In genomic region chr15:83112898-83113297, GRCm38 (mm10) we compare ENCODE assay signal across 8 mouse cellular contexts. TPM values are rescaled to one million over a fixed set of nuclear protein-coding genes. Genes with fewer than 3 reads are reported as not detected.
DNase-seq lines count a peak whose midpoint lies in the region; ATAC-seq and TF ChIP-seq lines count a peak whose summit lies in the region.

No protein-coding gene starts in this region.

- 12% methylated on average over 8 of the region's 11 CpGs for WGBS in forebrain, embryonic 10.5 days
- 9% methylated on average over 10 of the region's 11 CpGs for WGBS in heart, embryonic 15.5 days
- WGBS in kidney, postnatal 0 days: 4% methylated on average over 10 of the region's 11 CpGs
- 12% methylated on average over 10 of the region's 11 CpGs for WGBS in liver, postnatal 0 days (ENCODE audit: insufficient replicate concordance)
- 6% methylated on average over 11 of the region's 11 CpGs for WGBS in neural tube, embryonic 12.5 days

- peaks cover 29% of the 10 kb centered on the region for H3K4me1 ChIP-seq in forebrain, embryonic 10.5 days
- peaks cover 18% of the 10 kb centered on the region for H3K4me1 ChIP-seq in heart, embryonic 15.5 days (replicated peaks)
- H3K4me1 ChIP-seq in kidney, postnatal 0 days (replicated peaks; ENCODE audit: insufficient read depth, low read length): peaks cover 7% of the 10 kb centered on the region; the same call in 1 of the 2 replicates
- H3K4me1 ChIP-seq in liver, postnatal 0 days (ENCODE audit: insufficient read depth): peaks cover 3% of the 10 kb centered on the region
- peaks cover 20% of the 10 kb centered on the region for H3K4me1 ChIP-seq in neural tube, embryonic 12.5 days

- no peak overlapping the region for H3K27ac ChIP-seq in forebrain, embryonic 10.5 days
- no peak overlapping the region for H3K27ac ChIP-seq in heart, embryonic 15.5 days
- H3K27ac ChIP-seq in kidney, postnatal 0 days: no peak overlapping the region
- H3K27ac ChIP-seq in liver, postnatal 0 days (ENCODE audit: low read depth): no peak overlapping the region
- no peak overlapping the region for H3K27ac ChIP-seq in neural tube, embryonic 12.5 days

- no peak overlapping the region for H3K4me2 ChIP-seq in heart, embryonic 15.5 days
- no peak overlapping the region for H3K4me2 ChIP-seq in kidney, postnatal 0 days (ENCODE audit: low read length)
- H3K4me2 ChIP-seq in liver, postnatal 0 days (ENCODE audit: low read depth, low read length): no peak overlapping the region
- no peak overlapping the region for H3K4me2 ChIP-seq in neural tube, embryonic 12.5 days (replicated peaks)

- H3K36me3 ChIP-seq in forebrain, embryonic 10.5 days (replicated peaks): peaks cover 42% of the 10 kb centered on the region
- H3K36me3 ChIP-seq in heart, embryonic 15.5 days: peaks cover 29% of the 10 kb centered on the region
- H3K36me3 ChIP-seq in kidney, postnatal 0 days (ENCODE audit: insufficient read depth, low read length): peaks cover 13% of the 10 kb centered on the region
- peaks cover 19% of the 10 kb centered on the region for H3K36me3 ChIP-seq in liver, postnatal 0 days (replicated peaks; ENCODE audit: insufficient read depth, low read length)
- peaks cover 34% of the 10 kb centered on the region for H3K36me3 ChIP-seq in neural tube, embryonic 12.5 days

- H3K9ac ChIP-seq in heart, embryonic 15.5 days: no peak overlapping the region
- H3K9ac ChIP-seq in kidney, postnatal 0 days (ENCODE audit: low read depth, low read length): no peak overlapping the region
- H3K9ac ChIP-seq in liver, postnatal 0 days (replicated peaks): no peak overlapping the region
- no peak overlapping the region for H3K9ac ChIP-seq in neural tube, embryonic 12.5 days

- peak; percentile 45 for DNase-seq in 416B (ENCODE audit: low read depth)
- DNase-seq in adrenal gland, postnatal 10 days: peak; percentile 90
- DNase-seq in forebrain, embryonic 10.5 days (ENCODE audit: extremely low spot score, low spot score): peak; percentile 67
- DNase-seq in kidney, postnatal 0 days (ENCODE audit: low spot score): peak; percentile 81
- DNase-seq in liver, postnatal 0 days: peak; percentile 78
- peak; percentile 92 for DNase-seq in testis, postnatal 10 days (ENCODE audit: low spot score)

- peak; percentile 73 for ATAC-seq in heart, embryonic 15.5 days (replicated peaks; ENCODE audit: insufficient number of reproducible peaks, insufficient read depth, low FRiP score, low read depth)
- ATAC-seq in kidney, postnatal 0 days (replicated peaks; ENCODE audit: low FRiP score, low read depth): no peak; the same call in 1 of the 2 replicates
- ATAC-seq in liver, postnatal 0 days: peak; percentile 79
- ATAC-seq in neural tube, embryonic 12.5 days (ENCODE audit: low FRiP score, low read depth): peak; percentile 73

- no peak overlapping the region for H3K4me3 ChIP-seq in forebrain, embryonic 10.5 days
- no peak overlapping the region for H3K4me3 ChIP-seq in heart, embryonic 15.5 days
- no peak overlapping the region for H3K4me3 ChIP-seq in kidney, postnatal 0 days (replicated peaks; ENCODE audit: low read depth, low read length)
- H3K4me3 ChIP-seq in liver, postnatal 0 days (ENCODE audit: low read depth, low read length): no peak overlapping the region
- no peak overlapping the region for H3K4me3 ChIP-seq in neural tube, embryonic 12.5 days

- H3K27me3 ChIP-seq in forebrain, embryonic 10.5 days (ENCODE audit: poor library complexity, severe bottlenecking): no peaks in the 10 kb centered on the region
- no peaks in the 10 kb centered on the region for H3K27me3 ChIP-seq in heart, embryonic 15.5 days
- no peaks in the 10 kb centered on the region for H3K27me3 ChIP-seq in kidney, postnatal 0 days (ENCODE audit: insufficient read depth, low read length)
- H3K27me3 ChIP-seq in liver, postnatal 0 days (ENCODE audit: insufficient read depth, low read length): no peaks in the 10 kb centered on the region
- no peaks in the 10 kb centered on the region for H3K27me3 ChIP-seq in neural tube, embryonic 12.5 days (replicated peaks)

- H3K9me3 ChIP-seq in forebrain, embryonic 10.5 days: no peaks in the 10 kb centered on the region
- no peaks in the 10 kb centered on the region for H3K9me3 ChIP-seq in heart, embryonic 15.5 days (replicated peaks)
- H3K9me3 ChIP-seq in kidney, postnatal 0 days (replicated peaks; ENCODE audit: low read length): no peaks in the 10 kb centered on the region
- no peaks in the 10 kb centered on the region for H3K9me3 ChIP-seq in liver, postnatal 0 days (ENCODE audit: low read length)
- H3K9me3 ChIP-seq in neural tube, embryonic 12.5 days: no peaks in the 10 kb centered on the region

- TF ChIP-seq CTCF in kidney, postnatal 0 days (IDR thresholded peaks at IDR 0.05; ENCODE audit: low read depth): peak; percentile 81
- peak; percentile 76 for TF ChIP-seq CTCF in liver, postnatal 0 days (IDR thresholded peaks at IDR 0.05; ENCODE audit: low read depth)

- no peak for TF ChIP-seq EP300 in liver, postnatal 0 days (IDR thresholded peaks at IDR 0.05; ENCODE audit: low read depth)

RNA-seq across cellular contexts. Expression of gene Rrp7a, which starts 9.7 kb away (rescaled TPM):
- total RNA-seq in adrenal gland, postnatal 10 days (2021): 10 to 100 TPM; 75.1 to 75.6 TPM
- 81.9 and 86.5 TPM in 2 replicates for polyA plus RNA-seq in forebrain, embryonic 10.5 days (2016; fragmentation: Nextera tagmentation; extraction: Ambion mirVana)
- 35.0 and 42.6 TPM in 2 replicates for polyA plus RNA-seq in heart, embryonic 15.5 days (2015; fragmentation: Nextera tagmentation; extraction: Ambion mirVana)
- polyA plus RNA-seq in kidney, postnatal 0 days (2015; fragmentation: Nextera tagmentation; extraction: Ambion mirVana): 52.9 and 56.2 TPM in 2 replicates
- 15.2 and 16.0 TPM in 2 replicates for polyA plus RNA-seq in liver, postnatal 0 days (2015; fragmentation: Nextera tagmentation; extraction: Ambion mirVana)
- polyA plus RNA-seq in neural tube, embryonic 12.5 days (2016; fragmentation: Nextera tagmentation; extraction: Ambion mirVana): 57.5 and 61.1 TPM in 2 replicates

RNA-seq across cellular contexts. Expression of gene Serhl, which starts 23.6 kb away (rescaled TPM):
- 10 to 100 TPM; 71.2 to 89.2 TPM for total RNA-seq in adrenal gland, postnatal 10 days (2021)
- polyA plus RNA-seq in forebrain, embryonic 10.5 days (2016; fragmentation: Nextera tagmentation; extraction: Ambion mirVana): 49.7 and 51.8 TPM in 2 replicates
- polyA plus RNA-seq in heart, embryonic 15.5 days (2015; fragmentation: Nextera tagmentation; extraction: Ambion mirVana): 61.5 and 66.3 TPM in 2 replicates
- 76.5 and 83.5 TPM in 2 replicates for polyA plus RNA-seq in kidney, postnatal 0 days (2015; fragmentation: Nextera tagmentation; extraction: Ambion mirVana)
- 24.2 and 24.3 TPM in 2 replicates for polyA plus RNA-seq in liver, postnatal 0 days (2015; fragmentation: Nextera tagmentation; extraction: Ambion mirVana)
- 40.0 and 42.1 TPM in 2 replicates for polyA plus RNA-seq in neural tube, embryonic 12.5 days (2016; fragmentation: Nextera tagmentation; extraction: Ambion mirVana)

RNA-seq across cellular contexts. Expression of gene Poldip3, which starts 36.3 kb away (rescaled TPM):
- 10 to 100 TPM; 85.1 to 90.9 TPM for total RNA-seq in adrenal gland, postnatal 10 days (2021)
- 180 and 185 TPM in 2 replicates for polyA plus RNA-seq in forebrain, embryonic 10.5 days (2016; fragmentation: Nextera tagmentation; extraction: Ambion mirVana)
- 59.0 and 83.2 TPM in 2 replicates for polyA plus RNA-seq in heart, embryonic 15.5 days (2015; fragmentation: Nextera tagmentation; extraction: Ambion mirVana)
- polyA plus RNA-seq in kidney, postnatal 0 days (2015; fragmentation: Nextera tagmentation; extraction: Ambion mirVana): 88.6 and 101 TPM in 2 replicates
- 30.2 and 32.5 TPM in 2 replicates for polyA plus RNA-seq in liver, postnatal 0 days (2015; fragmentation: Nextera tagmentation; extraction: Ambion mirVana)
- polyA plus RNA-seq in neural tube, embryonic 12.5 days (2016; fragmentation: Nextera tagmentation; extraction: Ambion mirVana): 160 and 168 TPM in 2 replicates

RNA-seq across cellular contexts. Expression of gene Cyb5r3, which starts 59.5 kb away (rescaled TPM):
- 100 to 1,000 TPM; 176 to 199 TPM for total RNA-seq in adrenal gland, postnatal 10 days (2021)
- 187 and 200 TPM in 2 replicates for polyA plus RNA-seq in forebrain, embryonic 10.5 days (2016; fragmentation: Nextera tagmentation; extraction: Ambion mirVana)
- polyA plus RNA-seq in heart, embryonic 15.5 days (2015; fragmentation: Nextera tagmentation; extraction: Ambion mirVana): 114 and 155 TPM in 2 replicates
- polyA plus RNA-seq in kidney, postnatal 0 days (2015; fragmentation: Nextera tagmentation; extraction: Ambion mirVana): 90.9 and 104 TPM in 2 replicates
- 89.1 and 94.2 TPM in 2 replicates for polyA plus RNA-seq in liver, postnatal 0 days (2015; fragmentation: Nextera tagmentation; extraction: Ambion mirVana)
- polyA plus RNA-seq in neural tube, embryonic 12.5 days (2016; fragmentation: Nextera tagmentation; extraction: Ambion mirVana): 143 and 157 TPM in 2 replicates
